Mouse (Mus musculus) kidney, postnatal 14 days (tissue): Measurements from ENCODE around the gene Memo1.
A peak's percentile ranks its signal among the peaks of the same experiment; 100 is the strongest.
"Not testable (repeated sequence)": the region's sequence is repeated elsewhere in the genome, so short reads cannot be mapped to it uniquely, and the experiment has no call there.

Source experiments
- DNase-seq: peaks from one replicate; pipeline ENCODE4 v3.0.0; 2022; ENCODE audit warnings: mixed read lengths

The Memo1 gene

GRCm38 (mm10) chr17:74242788-74243187 is 52.5 kb downstream of the Memo1 start:
- no peak for DNase-seq

- DNase-seq, result no peak
These were observed 55.0 kb downstream of the Memo1 start for GRCm38 (mm10) chr17:74240322-74240721.

GRCm38 (mm10) chr17:74228131-74228759 is 67.1 kb downstream of the Memo1 start:
- DNase-seq, result no peak

DNA sequence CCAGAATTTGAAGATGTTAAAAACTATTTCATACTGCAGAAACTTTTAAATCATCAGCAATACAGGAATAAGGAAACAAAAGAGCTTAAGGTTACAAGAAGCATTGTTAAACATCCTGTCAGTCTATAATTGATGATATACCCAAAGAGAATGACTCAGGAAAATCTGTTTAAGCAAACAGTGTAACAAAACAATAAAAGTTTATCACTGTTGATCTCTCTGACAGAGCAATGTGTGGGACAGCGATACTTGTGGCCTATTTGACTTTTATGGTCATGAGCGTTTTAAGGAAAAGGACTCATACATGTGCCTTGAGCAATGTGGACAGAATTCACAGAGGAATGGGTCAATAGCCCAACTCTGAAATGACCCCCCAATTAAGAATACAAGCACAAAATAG is 78.0 kb downstream of the Memo1 start:
- DNase-seq, result no peak

DNA sequence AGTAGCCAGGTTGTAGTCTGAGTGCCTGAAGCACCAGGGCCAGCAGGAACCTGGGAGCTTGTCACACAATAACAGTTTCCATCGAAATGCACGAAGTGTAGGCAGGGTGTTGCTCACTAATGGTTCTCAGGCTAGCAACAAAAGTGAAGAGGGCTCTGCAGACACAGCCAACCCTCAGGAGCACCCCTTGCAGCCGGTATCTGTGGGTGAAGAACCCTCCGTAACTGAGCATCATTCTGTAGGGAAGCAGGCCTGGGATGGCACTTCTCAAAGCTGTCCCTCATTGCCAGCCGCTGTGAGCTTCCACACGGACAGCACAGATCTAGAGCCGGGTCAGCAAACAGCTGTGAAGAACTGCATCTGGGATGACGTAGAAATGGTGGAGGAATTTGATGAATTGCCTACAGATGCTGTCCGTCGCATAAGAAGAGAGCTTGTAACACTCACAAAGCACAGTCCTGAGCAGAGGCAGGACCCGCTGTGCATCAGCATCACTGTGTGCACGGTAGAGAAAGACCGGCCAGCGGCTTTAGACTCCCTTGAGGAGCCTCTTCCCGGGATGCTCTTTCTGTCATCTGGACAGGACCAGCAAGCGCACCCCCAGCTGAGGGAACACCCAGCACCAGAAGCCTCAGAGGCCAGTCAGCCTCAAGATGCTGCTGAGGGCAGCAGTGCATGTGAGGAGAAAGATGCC is 82.3 kb downstream of the Memo1 start:
- not testable (repeated sequence) for DNase-seq

DNA sequence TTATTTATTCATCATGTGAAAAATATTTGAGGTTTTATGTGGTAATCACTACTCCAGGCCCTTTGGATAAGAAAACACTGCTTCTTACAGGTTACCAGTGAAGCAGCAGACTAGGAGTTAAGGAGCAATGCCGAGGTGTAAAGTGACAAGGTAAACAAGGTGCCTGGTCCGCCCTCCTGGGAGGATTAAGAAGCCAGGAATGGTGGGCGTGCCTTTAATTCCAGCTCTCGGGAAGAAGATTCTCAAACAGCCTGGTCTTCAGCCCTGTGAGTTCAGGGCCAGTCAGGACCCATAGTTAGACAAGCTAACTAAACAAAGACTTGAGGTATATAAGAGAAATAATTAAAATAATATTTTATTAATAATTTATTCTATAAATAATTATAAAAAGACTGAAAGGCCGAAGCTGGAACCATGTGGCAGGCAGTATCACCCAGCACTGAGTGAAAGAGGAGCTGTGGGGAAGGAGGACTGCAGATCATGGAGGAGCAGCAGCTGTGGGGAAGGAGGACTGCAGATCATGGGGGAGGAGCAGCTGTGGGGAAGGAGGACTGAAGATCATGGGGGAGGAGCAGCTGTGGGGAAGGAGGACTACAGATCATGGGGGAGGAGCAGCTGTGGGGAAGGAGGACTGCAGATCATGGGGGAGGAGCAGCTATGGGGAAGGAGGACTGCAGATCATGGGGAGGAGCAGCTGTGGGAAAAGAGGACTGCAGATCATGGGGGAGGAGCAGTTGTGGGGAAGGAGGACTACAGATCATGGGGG is 86.0 kb downstream of the Memo1 start:
- DNase-seq, result no peak

DNA sequence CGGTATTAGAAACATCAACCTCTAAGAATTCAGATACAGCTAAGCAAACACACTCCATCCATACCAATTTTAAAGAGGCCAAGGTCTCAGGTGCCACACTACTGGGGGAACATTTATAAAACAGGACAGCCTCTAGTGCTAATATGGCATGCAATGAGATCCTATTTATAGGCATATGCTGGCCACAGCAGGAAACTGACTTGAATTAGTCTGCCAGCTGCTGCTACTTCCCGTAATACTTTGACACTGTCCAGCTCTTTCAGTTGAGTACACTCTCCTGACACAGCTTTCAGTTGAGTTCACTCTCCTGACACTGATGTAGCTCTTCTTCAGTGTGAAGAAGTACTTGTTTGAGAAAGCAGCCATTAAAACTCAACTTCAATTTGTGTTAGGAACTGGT is 99.4 kb downstream of the Memo1 start:
- DNase-seq, result peak; percentile 32

DNA sequence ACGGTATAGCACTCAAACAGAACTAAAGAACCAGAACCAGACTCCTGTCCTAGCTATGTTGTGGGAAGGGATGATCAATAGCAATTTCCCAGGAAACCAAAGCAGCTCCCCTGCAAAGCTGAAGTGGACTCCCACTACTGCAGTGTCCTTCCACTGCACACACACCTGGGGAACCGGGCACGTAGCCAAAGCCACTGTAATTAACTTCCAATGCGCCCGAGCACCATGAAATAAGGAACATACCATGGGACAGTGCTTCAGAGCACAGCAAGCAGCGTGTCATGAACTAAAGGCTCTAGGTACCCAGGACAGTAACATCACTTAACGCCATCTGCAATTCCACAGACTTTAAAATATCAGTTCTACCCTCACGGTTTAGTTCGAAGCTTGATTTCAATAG is 100.6 kb downstream of the Memo1 start:
- DNase-seq, result peak; percentile 52

GRCm38 (mm10) chr17:74193463-74193862 is 101.9 kb downstream of the Memo1 start:
- no peak for DNase-seq

- no peak for DNase-seq
These were observed 103.9 kb downstream of the Memo1 start for GRCm38 (mm10) chr17:74191446-74191845.

DNA sequence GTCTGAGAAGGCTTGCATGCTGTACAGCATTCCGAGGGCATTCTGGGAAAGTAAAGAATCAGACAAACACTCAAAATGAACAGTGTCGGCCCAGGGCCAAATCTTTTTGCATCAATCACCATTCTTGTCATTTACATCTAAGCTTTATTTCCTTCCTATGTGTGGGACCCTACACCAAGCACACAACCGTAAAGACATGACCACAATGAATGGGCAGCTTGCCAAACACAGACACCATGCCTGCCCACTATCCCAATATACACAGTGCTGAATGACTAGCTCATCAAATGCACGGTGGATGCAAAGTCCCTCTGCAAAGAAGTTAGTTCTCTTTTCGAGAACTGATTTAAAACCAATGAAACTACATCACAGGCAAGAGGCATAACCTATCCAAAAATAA is 109.1 kb downstream of the Memo1 start:
- DNase-seq, result peak; percentile 17

- no peak for DNase-seq
These were observed 110.6 kb downstream of the Memo1 start for GRCm38 (mm10) chr17:74184739-74185138.

DNA sequence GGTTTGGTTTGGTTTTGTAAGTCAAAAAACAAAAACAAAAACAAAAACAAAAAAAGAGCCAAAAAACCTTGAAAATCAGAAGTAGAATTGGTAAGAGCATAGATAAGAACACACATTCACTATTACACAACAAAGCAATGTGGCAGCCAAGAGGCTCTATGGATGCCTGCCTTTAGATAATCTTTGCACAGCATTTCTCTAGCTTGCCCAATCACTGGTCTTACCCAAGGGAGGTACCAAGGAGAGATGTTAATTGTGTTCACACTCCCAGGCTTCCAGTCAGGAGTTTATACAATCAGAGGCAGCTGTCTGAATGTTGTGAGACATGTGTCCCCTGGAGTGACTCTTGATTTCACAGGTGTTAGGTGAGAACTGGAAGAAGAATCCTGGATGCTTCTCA is 114.4 kb downstream of the Memo1 start:
- no peak for DNase-seq

DNA sequence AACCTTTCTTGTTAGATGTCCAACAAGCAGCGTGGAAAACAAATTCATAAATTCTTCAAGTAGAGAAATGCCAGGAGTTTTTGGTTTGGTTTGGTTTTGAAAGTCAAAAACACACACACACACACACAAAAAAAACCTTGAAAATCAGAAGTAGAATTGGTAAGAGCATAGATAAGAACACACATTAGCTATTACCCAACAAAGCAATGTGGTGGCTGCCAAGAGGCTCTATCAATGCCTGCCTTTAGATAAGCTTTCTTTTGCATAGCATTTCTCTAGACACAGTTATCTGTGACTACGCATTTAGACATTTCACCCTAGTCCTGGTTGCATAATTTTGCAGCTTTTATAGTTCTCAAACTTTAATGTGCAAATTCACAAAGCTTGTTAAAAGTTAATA is 115.7 kb downstream of the Memo1 start:
- DNase-seq, result not testable (repeated sequence)

DNA sequence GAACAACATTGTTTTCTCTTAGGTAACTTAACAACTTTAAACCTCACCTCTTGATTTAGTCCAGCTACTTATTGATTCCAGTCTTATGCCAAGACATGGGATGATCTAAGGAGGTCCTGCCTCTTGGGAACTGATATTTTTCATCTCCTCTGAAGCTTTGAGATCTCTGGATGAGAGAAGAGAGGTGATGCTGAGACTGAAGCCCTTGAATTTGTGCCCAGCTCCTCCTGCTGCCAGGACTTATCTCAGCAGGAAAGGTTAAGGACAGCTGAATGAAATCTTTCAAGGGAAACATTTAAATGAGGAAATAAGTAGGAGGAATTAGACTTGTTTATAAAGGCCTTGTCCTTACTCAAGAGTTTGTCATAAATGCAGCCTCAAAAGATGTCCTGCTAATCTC is 121.6 kb downstream of the Memo1 start:
- no peak for DNase-seq

DNA sequence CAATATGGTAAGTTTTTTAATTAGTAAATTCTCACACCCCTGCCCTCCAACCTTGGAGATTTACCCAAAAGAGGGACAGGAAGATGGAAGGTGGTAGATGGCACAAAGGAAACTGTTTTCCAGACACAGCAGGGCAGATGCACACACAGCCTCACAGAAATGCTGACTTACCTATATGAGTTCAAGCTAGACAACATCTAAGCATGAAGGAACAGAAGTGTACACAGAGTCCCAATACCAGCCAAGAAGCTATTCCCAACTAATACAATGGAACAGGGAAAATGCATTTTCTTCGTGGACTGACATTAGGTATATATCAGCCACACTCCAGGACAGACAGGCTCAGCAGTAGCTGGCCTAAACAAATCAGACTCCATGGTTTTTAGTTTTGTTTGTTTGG is 122.5 kb downstream of the Memo1 start:
- DNase-seq, result no peak

DNA sequence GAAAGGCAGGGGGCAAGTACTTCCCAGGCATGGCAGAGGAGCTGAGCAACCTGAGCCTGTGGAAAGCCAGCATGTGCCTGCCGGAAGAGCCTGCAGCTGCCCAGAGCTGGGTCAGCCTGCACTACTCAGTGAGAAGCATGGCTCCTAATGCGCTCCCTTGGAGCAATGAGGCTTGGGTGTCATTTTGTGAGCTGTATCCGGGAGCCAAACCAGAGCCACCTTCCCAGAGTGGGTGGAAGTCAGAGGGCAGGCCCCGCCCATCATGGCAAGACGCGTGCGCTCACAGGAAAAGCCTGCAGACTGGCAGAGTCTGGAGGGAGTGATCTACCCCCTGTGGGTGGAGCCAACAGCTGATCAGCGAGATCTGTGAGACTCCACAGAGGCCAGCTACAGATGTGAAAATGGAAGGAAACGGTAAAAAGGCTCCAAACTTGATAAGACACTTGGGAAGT is 135.9 kb downstream of the Memo1 start:
- peak; percentile 72 for DNase-seq

DNA sequence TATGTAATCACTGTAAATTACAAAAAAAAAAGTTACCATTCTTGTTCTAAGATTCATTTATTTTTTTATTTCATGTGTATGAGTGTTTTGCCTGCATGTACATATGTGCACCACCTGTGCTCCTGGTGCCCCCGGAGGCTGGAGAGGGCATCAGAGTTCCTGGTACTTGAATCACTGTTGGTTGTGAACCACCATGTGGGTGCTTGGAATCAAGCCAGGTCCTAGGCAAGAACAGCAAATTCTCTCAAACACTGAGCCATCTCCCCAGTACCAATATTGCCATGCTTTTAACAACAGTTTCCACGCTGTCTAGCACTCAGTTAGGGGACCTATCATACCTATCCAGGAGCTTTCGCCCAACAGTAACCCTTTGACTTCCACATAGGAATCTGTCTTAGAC is 137.2 kb downstream of the Memo1 start:
- DNase-seq, result no peak
